Mouse (Mus musculus) heart, postnatal 0 days (tissue): Measurements from ENCODE around the gene Strc.

Experiments used
- CTCF ChIP-seq: IDR thresholded peaks from 2 replicates; pipeline ENCODE4 v1.5.1; 2016; ENCODE audit warnings: antibody characterized with exemption, control low read depth, low read depth
- EP300 ChIP-seq: IDR thresholded peaks from 2 replicates; pipeline ENCODE4 v1.6.1; 2016; ENCODE audit warnings: antibody characterized with exemption, low read depth

DNA sequence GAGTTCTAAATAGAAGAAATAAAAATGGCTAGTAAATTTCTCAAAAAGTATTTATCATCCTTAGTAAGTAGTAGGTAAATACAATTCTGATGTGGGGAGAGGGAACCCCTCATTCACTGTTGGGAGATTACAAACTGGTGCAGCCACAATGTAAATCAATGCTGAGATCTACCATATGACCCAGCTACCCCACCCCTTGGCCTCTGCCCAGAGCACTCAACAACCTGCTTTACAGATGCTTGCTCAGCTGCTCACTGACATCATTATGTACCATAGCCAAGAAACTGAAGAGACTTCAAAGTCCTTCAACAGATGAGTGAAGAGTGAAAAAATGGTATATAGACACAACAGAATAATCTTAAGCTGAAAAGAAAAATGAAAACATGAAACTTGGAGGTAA is 16.3 kb upstream of the Strc start:
- no peak for TF ChIP-seq CTCF
- no peak for TF ChIP-seq EP300
